Mouse (Mus musculus): ENCODE data around the gene Apoc1.

Apoc1 gene

DNA sequence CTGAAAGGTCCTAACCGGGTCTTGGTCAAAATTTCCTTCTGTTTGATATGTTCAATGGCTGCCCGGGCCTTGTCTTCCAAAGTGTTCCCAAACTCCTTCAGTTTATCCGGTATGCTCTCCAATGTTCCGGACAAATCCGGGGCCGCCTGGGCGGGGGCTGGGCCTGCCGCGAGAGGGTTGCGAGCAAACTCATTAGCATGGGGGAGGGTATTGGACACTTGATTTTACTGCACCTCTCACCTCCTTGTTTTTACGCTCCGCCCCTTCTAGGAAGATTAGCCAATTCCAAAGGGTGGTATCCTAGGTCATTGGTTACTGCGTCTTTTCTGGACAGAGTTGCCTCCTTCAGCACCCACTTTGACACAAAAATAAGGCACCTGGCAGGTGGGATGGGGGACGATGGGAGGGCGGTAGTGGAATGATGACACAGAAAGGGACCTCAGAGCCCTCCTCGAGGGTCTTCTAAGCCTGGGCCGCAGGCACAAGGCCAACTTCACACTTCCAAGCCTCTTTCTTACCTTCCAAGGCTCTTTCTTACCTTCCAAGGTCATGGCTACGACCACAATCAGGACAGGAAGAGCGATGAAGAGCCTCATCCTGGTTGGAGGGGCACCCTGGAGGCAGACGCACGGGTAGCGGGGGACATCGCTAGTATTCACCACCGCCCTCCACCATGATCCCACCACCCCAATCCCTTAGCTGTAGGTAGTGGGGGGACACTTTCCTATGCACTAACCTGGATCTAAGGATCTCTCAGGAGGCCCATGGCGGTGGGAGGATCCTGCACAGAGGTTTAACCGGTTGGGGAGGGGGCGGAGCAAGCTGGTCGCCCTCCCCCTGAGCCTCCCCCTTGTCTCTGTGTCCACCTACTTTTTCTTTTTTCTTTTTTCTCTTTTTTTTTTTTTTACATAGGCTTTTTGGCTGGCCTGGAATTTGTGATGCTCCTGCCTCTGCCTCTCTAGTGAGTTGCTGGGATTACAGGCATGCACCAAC lies at the start of gene Apoc1:
TSS of gene Apoc1 (minus strand) at position 788 of the 993 bp plus-strand sequence.
- DNase-seq (ENCODE audit: low read depth, low spot score) = no peak

DNA sequence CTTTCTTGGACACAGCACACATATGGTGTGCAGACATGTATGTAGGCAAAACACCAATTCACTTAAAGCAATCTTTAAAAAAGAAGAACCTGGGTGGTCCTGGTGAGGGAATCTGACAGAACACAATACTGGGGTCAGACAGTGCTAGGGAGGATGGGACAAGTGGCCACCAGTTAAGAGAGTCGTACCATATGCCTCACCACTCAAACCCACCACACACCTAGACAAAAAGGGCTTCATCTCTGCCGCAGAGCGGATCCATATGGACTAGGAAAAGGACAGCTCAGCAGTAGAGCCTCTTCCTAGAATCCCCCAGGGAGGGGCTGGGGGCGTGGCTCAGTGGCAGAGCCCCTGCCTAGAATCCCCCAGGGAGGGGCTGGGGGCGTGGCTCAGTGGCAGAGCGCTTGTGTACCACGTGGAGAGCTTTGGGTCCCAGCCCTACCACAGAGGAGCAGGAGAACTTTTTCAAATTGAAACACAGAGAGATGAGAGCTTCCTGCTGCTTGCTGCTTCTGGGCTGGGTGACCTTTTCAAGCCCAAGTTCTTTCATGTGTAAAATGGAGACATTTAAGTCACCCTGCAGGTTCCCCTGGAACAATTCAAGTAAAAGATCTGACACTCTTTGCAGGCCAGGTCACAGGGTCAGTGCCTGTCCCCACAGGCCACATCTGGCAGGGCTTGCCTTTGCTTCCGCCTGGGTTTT lies 49.0 kb upstream of the Apoc1 start:
- DNase-seq (ENCODE audit: low read depth, low spot score) = no peak

DNA sequence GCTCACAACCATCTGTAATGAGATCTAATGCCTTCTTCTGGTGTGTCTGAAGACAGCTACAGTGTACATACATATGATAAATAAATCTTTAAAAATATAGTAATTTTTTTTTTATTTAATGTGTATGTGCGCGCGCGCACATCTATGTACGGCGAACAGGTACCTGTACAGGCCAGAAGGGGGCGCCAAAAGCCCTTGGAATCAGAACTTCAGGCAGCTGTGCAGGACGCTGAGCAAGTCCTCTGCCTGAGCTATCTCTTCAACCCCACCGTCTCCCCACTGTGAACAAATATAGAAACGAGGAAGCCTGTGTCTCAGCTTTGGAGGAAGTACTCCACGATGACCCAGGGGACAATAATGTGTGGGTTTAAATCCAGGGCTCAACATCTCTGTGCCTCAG lies 47.8 kb upstream of the Apoc1 start:
- DNase-seq (ENCODE audit: low read depth, low spot score) = no peak

DNA sequence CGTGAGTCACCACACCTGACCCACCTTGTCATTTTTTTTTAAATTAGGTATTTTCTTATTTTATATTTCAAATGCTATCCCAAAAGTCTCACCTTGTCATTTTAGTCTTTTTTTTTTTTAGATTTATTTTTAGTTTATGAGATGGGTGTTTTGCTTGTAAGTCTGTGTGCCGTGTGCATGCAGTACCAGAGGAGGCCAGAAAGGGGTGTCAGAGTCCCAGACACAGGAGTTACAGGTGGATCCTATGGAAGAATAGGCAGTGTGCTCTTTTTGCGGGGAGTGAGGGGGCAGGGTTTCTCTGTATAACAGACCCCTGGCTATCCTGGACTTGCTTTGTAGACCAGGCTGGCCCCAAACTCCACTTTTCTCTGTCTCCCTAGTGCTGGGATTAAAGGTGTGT lies 46.3 kb upstream of the Apoc1 start:
- no peak for DNase-seq (ENCODE audit: low read depth, low spot score)

DNA sequence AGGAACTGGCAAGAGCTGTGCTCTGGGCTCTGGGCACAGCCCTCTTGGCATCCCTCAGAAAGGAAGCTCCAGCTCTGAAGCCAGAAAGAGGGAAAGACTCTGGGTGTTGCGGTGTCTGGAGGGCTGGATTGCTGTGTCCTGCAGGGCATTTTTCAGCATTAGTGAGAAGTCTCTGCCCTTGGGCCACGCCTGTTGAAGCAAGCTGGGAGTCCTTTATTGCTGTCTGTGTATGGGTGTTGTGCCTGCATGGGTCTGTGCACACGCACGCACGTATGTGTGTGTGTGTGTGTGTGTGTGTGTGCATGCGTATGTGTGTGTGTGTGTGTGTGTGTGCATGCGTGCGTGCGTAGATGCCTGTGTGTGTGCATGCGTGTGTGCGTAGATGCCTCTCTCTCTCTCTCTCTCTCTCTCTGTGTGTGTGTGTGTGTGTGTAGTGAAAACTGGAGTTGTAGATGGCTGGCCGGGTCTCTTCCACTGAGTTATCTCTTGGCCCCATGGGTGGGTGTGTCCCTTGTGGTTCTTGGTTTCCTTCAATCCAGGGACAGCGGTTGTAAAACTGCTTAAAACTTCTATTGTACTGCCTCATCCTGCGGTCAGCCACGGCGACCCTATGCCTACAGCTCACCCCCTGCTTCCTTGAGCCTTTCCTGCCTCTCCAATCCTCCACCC lies 44.1 kb upstream of the Apoc1 start:
- no peak for DNase-seq (ENCODE audit: low read depth, low spot score)

DNA sequence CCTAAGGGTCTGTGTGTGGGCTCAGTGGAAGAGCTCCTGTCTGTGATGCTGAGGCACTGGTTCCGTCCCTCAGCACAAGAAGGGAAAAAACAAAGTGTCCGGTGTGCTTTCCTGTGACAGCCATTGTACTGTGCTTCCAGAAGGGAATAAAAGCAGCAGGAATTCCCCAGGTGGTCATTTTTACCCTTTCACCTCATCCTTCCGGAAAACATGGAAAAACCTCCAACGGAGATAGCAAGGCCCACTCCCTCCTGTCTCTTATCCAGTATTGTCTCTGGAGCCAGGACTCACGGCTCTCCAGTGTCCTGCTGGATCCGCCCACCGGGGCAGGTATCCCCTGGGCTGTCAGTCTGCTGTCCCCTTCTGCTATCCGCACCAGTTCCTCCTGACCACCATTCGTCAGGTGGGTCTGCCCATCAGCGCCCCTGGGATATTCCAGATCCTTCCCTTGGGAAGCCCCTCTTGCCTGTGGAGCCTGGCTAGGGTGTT lies 41.8 kb upstream of the Apoc1 start:
- no peak for DNase-seq (ENCODE audit: low read depth, low spot score)

DNA sequence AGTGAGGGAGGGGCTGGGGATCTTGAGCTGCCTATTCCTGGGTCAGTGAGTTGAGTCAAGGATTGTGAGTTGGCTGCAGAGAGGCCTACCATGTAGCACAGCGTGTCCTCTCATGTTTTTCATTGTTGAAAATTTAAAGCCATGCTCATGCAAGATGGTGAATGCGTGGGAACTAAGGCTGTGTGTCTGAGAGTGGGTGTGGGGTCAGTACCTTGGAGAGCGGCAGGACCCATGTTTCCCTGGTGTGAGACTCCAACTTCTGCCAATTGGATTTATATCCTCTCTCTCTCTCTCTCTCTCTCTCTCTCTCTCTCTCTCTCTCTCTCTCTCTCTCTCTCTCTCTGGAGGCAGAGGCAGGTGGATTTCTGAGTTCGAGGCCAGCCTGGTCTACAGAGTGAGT lies 34.1 kb upstream of the Apoc1 start:
- DNase-seq (ENCODE audit: low read depth, low spot score) = no peak

DNA sequence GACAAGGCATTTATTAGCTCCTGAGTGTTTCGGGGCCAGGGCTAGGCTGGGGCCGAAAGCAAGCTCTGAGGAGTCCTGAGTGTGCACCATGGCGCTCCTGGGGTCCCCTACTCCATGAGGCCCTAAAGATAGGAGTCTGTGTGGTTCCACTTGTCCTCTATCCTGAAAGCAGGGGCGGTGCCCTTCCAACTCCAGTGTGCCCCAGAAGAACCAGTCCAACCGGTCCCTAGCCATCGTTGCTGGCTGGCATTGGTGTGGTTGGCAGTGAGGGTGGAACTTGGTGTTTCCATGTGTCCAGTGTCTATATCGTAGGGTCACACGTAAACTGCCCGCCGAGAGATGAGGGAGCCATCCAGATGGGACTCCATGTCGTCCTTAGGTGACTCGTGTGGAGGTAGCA lies 31.7 kb upstream of the Apoc1 start:
- DNase-seq (ENCODE audit: low read depth, low spot score) = no peak

DNA sequence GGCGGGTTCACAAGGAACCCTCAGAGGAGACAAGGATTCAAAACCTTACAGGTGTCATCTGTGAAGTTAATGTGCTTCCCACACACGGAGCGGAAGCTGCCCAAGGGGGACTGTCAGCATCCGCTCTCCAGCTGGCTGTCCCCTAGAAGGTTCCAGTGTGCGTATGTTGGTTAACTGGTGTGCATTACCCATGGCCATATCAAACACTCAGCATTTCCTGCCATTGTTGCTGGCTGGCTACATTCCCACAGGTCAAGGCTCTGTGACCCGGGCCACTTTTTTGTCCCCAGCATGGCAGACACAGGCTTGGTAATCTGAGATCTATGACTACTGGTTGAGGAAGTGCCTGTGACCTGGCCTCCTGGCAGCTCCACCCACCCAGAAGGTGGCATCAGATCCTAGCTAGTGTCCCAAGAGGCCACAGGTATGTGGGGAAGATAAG lies 30.3 kb upstream of the Apoc1 start:
- DNase-seq (ENCODE audit: low read depth, low spot score) = no peak

DNA sequence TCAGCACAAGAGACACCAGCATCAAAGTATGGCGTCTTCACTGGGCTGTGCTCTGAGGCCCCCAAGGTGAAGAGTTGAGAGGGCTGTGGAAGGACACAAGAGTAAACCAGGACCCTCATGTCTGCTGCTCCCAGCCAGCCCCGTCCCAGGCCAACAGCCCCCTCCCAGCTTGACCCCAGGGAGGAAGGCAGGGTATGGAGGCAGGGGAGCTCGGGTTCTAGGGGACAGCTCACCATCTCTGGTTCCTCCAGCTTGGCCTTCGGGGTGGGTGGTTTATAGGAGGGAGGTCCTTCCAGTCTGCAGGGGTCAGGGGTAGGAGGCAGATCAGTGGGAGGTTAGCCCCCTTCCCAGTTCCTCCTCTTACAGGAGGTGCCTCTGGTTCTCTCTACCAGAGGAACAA lies 26.7 kb upstream of the Apoc1 start:
- no peak for DNase-seq (ENCODE audit: low read depth, low spot score)

DNA sequence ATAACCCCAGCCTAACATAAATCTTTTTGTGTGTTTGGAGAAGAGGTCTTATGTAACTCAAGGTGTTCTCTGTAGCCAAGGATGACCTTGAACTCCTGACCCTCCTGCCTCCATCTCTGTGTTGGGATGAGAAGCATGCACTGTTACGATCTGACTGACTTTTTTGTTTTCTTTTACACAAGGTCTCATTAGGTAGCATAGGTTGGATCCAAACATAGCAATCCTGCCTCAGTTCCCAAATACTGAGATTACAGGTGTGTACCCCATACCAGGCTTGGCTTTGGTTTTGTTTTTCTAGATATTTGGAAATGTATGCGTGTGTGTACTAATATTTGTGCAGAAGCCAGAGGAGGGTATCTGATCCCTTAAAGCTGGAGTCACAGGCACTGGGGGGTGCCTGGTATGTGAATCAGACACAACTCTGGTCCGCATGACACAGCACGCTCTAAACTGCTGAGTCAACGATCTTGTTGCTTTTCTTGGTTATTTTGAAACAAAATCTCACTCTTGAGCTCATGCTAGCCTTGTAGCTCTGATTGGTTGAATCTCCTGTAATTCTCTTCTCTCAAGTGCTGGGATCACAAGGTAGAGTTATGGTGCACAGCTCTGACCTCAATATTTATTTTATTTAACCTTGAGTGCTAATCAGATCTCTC lies 26.0 kb upstream of the Apoc1 start:
- DNase-seq (ENCODE audit: low read depth, low spot score) = no peak

DNA sequence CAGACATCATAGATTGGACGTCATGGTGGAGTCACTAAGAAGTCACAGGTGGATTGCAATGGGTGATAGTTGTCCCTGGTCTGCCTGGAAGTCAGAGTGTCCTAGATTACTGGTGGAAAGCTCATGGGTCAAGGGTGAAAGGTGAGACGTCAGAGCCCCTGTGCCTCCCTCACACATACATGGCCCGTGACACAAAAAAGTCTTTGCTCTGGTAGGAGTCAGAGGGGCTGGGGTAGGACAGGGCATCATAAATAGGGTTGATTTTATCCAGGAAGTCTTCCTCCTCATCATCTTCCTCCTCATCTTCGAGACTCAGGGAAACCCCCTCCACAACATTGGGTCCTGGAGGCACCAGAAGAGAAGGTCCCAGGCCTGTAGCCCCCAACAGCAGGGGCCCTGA lies 24.9 kb upstream of the Apoc1 start:
- DNase-seq (ENCODE audit: low read depth, low spot score) = no peak

DNA sequence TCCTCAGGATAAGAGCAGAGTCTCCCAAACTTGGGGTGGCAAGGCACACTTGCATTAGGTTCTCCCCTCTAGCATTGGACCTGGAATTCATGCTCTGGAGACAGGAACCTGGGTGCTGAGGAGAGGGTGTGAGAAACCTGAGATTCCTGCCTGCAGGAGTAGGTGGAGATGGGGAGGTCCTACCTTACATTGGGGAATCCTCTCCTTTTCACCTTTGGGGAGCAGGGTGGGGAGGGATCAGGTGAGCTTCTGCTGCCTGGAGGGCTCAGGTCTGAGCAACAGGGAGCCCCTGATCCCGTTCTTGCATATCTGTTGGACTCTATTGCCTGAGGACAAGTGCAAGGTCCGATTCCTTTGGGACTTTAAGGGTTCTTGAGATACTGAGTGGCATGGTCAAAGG lies 24.4 kb upstream of the Apoc1 start:
- no peak for DNase-seq (ENCODE audit: low read depth, low spot score)

DNA sequence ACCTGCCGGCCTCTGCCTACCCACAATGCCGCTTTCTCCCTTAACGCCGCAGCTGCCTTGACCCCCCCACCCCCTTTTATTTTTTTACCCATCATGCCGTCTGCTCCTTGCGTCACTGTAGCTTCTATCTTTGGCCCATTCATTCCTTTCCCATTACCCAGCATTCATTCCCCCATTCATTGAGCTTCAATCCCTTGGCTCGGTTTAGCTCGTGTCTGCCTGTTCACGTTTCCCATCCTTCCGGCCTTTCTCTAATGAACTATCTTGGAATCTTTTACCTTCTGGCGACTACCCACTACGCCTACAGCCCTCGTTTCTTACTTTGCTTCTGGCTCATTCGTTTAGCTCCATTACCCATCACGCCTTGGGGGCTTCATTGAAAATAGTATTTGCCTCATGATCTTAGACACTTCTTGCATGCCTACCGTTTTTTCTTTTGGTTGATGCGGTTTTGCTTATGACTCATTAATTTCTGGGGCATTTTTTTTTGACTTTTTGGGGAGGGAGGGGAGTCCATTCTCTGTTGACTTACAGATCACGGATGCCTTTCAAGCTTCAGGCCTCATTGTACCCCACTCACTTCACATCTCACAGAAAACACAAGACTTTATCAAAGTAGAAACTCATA lies 23.7 kb upstream of the Apoc1 start:
- DNase-seq (ENCODE audit: low read depth, low spot score) = no peak

DNA sequence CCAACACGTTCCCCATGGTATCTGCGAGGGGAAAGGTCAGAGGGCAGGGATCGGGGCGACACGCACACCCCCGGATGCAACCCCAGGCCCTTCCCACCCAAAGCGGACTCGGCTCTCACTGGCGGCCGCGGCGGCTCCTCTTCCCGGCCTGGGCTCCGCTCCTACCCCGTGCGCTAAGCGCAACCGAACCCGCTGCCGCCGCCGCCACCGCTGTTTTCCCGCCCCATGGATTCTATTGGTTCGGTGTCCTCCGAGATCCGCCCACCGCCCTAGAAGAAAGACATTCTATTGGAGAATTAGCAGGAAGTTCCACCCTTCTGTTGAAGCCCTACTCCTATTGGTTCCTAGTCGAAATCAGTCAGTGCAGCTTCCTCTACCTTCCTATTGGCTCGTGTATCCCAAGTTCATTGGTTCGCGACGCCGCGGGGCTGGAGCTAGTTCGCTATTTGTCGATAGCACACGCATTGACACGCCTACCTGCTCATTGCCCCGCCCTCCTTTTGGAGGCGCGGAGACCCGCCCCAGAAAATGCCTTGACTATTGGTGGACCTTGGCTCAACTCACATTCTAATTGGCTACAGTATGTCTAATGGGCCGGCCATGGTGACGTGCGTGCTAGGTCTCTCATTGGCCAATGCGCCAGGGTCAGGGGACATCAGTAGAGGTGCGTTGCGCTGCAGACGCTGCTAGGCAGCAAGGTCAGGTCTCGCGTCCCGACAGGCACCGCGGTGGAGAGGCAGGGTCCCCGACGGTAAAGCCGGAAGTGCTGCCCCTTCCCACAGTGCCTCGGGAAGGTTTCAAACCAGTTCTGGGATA lies 23.0 kb upstream of the Apoc1 start, which contains the start of gene Tomm40:
TSS of gene Tomm40 (minus strand) at position 200 of the 816 bp plus-strand sequence.
- peak; percentile 100 for DNase-seq (ENCODE audit: low read depth, low spot score)

DNA sequence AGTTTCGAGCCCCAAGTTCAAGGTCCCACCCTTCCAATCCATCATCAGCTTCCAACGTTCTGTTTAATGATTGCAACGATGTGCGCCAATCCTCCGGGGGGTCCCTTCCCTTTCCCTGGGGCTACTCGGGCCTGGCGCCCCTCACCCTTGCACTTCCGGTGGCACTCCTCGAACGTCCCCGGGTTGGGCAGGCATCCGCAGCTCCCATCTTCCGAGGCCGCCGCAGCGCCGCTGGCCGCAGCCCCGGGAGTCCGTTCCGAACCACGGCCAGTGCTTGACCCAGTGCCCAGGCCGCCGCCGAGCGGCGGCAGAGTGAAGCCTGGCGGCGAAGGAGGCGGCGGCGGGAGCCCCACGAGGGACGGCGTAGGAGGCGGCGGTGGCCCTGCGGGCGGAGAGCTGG lies 22.4 kb upstream of the Apoc1 start:
- DNase-seq (ENCODE audit: low read depth, low spot score) = no peak

DNA sequence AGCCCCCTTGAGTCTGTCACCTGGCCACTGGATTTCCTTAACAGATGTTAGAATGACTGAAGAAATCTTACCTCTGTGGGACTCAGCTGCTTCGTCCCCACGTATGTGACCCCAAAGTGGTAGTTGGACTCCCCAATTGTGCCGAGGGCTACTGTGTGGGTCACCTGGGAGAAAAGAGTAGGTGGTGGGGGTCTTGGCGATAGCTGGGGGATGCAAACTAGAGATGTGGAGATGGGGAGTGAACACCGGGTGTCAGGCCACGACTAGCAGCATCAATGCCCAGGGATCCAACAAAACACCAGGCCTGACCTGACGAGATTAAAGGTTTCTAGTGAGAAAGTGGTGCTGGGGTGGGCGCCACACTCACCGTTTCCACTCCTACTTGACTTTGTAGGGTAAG lies 21.1 kb upstream of the Apoc1 start:
- no peak for DNase-seq (ENCODE audit: low read depth, low spot score)

DNA sequence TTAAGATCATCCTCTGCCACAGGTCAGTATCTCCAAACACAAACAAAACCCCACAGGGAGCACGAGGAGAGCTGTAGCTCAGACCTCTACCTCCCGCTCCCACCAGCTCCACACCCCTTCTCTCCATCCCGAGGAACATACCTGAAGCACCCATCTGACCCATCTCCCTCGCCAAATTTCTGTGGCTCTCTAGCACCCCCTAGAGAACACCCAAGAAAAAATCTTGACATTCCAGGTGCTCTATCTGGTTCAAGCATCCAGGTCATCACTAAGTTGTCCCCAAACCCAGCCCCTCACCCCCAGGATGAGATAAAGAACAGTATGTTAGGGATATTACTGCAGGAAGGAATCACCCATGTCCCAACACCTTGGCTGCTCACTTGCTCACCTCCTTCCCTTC lies 20.7 kb upstream of the Apoc1 start:
- DNase-seq (ENCODE audit: low read depth, low spot score) = no peak

DNA sequence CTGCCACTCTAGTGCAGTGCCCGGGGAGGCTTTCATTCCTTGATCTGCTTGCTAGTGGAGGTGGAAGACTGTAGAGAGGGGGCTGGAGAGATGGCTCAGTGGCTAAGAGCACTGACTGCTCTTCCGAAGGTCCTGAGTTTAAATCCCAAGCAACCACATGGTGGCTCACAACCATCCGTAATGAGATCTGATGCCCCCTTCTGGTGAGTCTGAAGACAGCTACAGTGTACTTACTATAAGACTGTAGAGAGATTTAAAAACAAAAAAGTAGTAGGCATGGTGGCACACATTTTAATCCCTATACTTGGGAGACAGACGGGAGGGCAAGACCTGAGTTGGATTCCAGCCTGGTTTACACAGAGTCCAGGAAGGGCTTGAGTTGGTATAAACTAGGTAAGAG lies 20.0 kb upstream of the Apoc1 start:
- DNase-seq (ENCODE audit: low read depth, low spot score) = no peak

DNA sequence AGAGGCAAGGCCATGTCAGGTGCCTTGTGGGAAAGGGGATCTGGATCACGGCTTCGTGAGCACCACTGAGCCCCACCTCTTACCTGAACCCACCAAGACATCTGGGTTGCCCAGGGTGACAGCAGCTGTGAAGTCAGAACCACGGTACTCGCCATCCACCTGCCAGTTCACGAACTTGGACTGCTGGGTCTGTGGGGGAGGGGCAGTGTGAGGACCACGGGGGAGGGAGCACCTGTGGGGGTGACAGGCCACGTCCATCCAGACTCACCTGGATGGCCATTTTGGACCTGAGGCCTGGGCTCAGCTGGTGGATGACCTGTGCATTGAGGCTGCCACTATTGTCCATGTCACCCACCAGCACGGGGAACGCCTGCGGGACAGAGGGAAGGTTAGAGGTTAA lies 18.2 kb upstream of the Apoc1 start:
- no peak for DNase-seq (ENCODE audit: low read depth, low spot score)

Measured in telencephalon, adult 2 months (tissue).